Mouse (Mus musculus): ENCODE data around the gene Tmprss9. TPM values are rescaled to one million over a fixed set of nuclear protein-coding genes. Genes with fewer than 3 reads are reported as not detected.

The Tmprss9 gene
- total RNA-seq, 2 experiments from 2014 or later, result 0.13 TPM; not detected in 1

- intact Hi-C loops (cut with DNase I), result no loop called here
- DNase-seq (ENCODE audit: extremely low spot score in 1 of 2, low spot score in 2 of 2), result no peak
Observed at GRCm38 (mm10) chr10:80946684-80947437, 75.2 kb downstream of the Tmprss9 start.

- peak in 1 of 2 experiments; percentile 79 for DNase-seq (ENCODE audit: extremely low spot score in 1 of 2, low spot score in 2 of 2)
- intact Hi-C loops (cut with DNase I), result no loop called here
Observed at GRCm38 (mm10) chr10:80947802-80948201, 76.2 kb downstream of the Tmprss9 start.

GRCm38 (mm10) chr10:80948570-80948969 lies 76.9 kb downstream of the Tmprss9 start:
- intact Hi-C loops (cut with DNase I), result no loop called here
- DNase-seq (ENCODE audit: extremely low spot score in 1 of 2, low spot score in 2 of 2), result peak in 1 of 2 experiments; percentile 69

GRCm38 (mm10) chr10:80949081-80949480 lies 77.4 kb downstream of the Tmprss9 start:
- DNase-seq (ENCODE audit: extremely low spot score in 1 of 2, low spot score in 2 of 2), result no peak
- intact Hi-C loops (cut with DNase I), result no loop called here

Small RNA genes within 50 kb of the gene (microRNA-seq; reads per million reads assigned to microRNA genes)
- 9.5 reads per million, percentile 30 among the genes with 10 or more reads in this experiment for gene Mir1982

Other genes starting within 250 kb of the Tmprss9 start
- 100 to 1,000 TPM; 156 to 167 TPM for gene Csnk1g2, start 249.0 kb upstream of the Tmprss9 start, total RNA-seq (2021)
- 10 to 100 TPM; 89.6 to 91.0 TPM for gene Btbd2, start 214.8 kb upstream of the Tmprss9 start, total RNA-seq (2021)
- gene Mknk2, start 193.7 kb upstream of the Tmprss9 start, total RNA-seq (2021), result 10 to 100 TPM; 46.1 to 47.1 TPM
- gene Mob3a, start 169.9 kb upstream of the Tmprss9 start, total RNA-seq (2021), result 10 to 100 TPM; 21.8 to 24.7 TPM
- gene Izumo4, start 169.7 kb upstream of the Tmprss9 start, total RNA-seq (2021), result 10 to 100 TPM; 56.3 to 63.5 TPM
- gene Ap3d1, start 129.6 kb upstream of the Tmprss9 start, total RNA-seq (2021), result 100 to 1,000 TPM; 146 to 151 TPM
- 10 to 100 TPM; 59.1 to 60.1 TPM for gene Dot1l, start 116.6 kb upstream of the Tmprss9 start, total RNA-seq (2021)
- 10 to 100 TPM; 39.7 to 43.1 TPM for gene Sf3a2, start 73.7 kb upstream of the Tmprss9 start, total RNA-seq (2021)
- 10 to 100 TPM; 57.0 to 62.1 TPM for gene Plekhj1, start 73.2 kb upstream of the Tmprss9 start, total RNA-seq (2021)
- 1 to 10 TPM; 1.7 to 2.0 TPM for gene Amh, start 66.6 kb upstream of the Tmprss9 start, total RNA-seq (2021)
- gene Jsrp1, start 58.4 kb upstream of the Tmprss9 start, total RNA-seq (2021), result 1 to 10 TPM; 1.6 to 2.0 TPM
- 100 to 1,000 TPM; 414 to 433 TPM for gene Oaz1, start 45.2 kb upstream of the Tmprss9 start, total RNA-seq (2021)
- 10 to 100 TPM; 25.4 to 30.9 TPM for gene Lingo3, start 27.8 kb upstream of the Tmprss9 start, total RNA-seq (2021)
- 10 to 100 TPM; 51.1 to 57.3 TPM for gene Lsm7, start 16.6 kb upstream of the Tmprss9 start, total RNA-seq (2021)
- gene Sppl2b, start 16.6 kb upstream of the Tmprss9 start, total RNA-seq (2021), result 10 to 100 TPM; 81.5 to 90.2 TPM
- gene Timm13, start 29.1 kb downstream of the Tmprss9 start, total RNA-seq (2021), result 100 to 1,000 TPM; 158 to 161 TPM
- 10 to 100 TPM; 20.4 to 21.3 TPM for gene Lmnb2, start 46.4 kb downstream of the Tmprss9 start, total RNA-seq (2021)
- 10 to 100 TPM in 1 of 2 experiments, 1 to 10 TPM in 1; 8.2 to 10.4 TPM for gene Gadd45b, start 58.2 kb downstream of the Tmprss9 start, total RNA-seq (2021)
- gene Gng7, start 143.1 kb downstream of the Tmprss9 start, total RNA-seq (2021), result 100 to 1,000 TPM; 127 to 166 TPM
- gene Diras1, start 153.8 kb downstream of the Tmprss9 start, total RNA-seq (2021), result 100 to 1,000 TPM; 105 to 120 TPM
- 10 to 100 TPM; 65.2 to 67.8 TPM for gene Slc39a3, start 165.6 kb downstream of the Tmprss9 start, total RNA-seq (2021)
- gene Sgta, start 188.3 kb downstream of the Tmprss9 start, total RNA-seq (2021), result 100 to 1,000 TPM; 187 to 196 TPM
- 10 to 100 TPM; 53.8 to 54.9 TPM for gene Thop1, start 198.2 kb downstream of the Tmprss9 start, total RNA-seq (2021)
- under 1 TPM; 0.28 to 0.30 TPM for gene Creb3l3, start 227.0 kb downstream of the Tmprss9 start, total RNA-seq (2021)
- gene Map2k2, start 234.1 kb downstream of the Tmprss9 start, total RNA-seq (2021), result 100 to 1,000 TPM; 127 to 130 TPM

Data from left cerebral cortex, postnatal 10 days (tissue).